Mouse (Mus musculus) forebrain, postnatal 0 days (tissue): ENCODE results near the gene Slc25a13. TPM values are rescaled to one million over a fixed set of nuclear protein-coding genes. Genes with fewer than 3 reads are reported as not detected.

Experiments
- ATAC-seq: fragments of 200-750 bp; cut with Nextera tagmentation; 2 replicates; pipeline ENCODE4 v1.8.0; 2017; ENCODE audit warnings: mild to moderate bottlenecking, moderate library complexity
- DNase-seq: peaks from one replicate; pipeline ENCODE4 v3.0.0-alpha.2; 2015
- H3K27ac ChIP-seq: fragments of 300-500 bp; sonication (generic); 2 replicates; pipeline ENCODE4 v1.5.1; 2014; ENCODE audit warnings: low read depth, mild to moderate bottlenecking, antibody characterized with exemption, low read length, moderate library complexity, mixed read lengths
- H3K27me3 ChIP-seq: fragments of 300-500 bp; sonication (generic); 2 replicates; pipeline ENCODE4 v1.6.1; 2014; ENCODE audit warnings: mild to moderate bottlenecking, low read length, mixed read lengths; ENCODE audit not compliant: insufficient read depth
- H3K36me3 ChIP-seq: fragments of 300-500 bp; sonication (generic); 2 replicates; pipeline ENCODE4 v1.6.1; 2014; ENCODE audit warnings: mild to moderate bottlenecking, moderate library complexity; ENCODE audit not compliant: insufficient read depth
- H3K4me1 ChIP-seq: fragments of 300-500 bp; sonication (generic); 2 replicates; pipeline ENCODE4 v1.6.1; 2014; ENCODE audit warnings: antibody characterized with exemption; ENCODE audit not compliant: insufficient read depth
- H3K4me2 ChIP-seq: fragments of 300-500 bp; sonication (generic); 2 replicates; pipeline ENCODE4 v1.6.1; 2014; ENCODE audit warnings: low read depth, mild to moderate bottlenecking, moderate library complexity
- H3K4me3 ChIP-seq: fragments of 300-500 bp; sonication (generic); 2 replicates; pipeline ENCODE4 v1.5.1; 2014; ENCODE audit warnings: low read depth, low read length, mixed read lengths
- H3K9ac ChIP-seq: fragments of 300-500 bp; sonication (generic); 2 replicates; pipeline ENCODE4 v1.6.1; 2014; ENCODE audit warnings: mild to moderate bottlenecking
- H3K9me3 ChIP-seq: fragments of 300-500 bp; sonication (generic); 2 replicates; pipeline ENCODE4 v1.6.1; 2016; ENCODE audit warnings: low read length
- CTCF ChIP-seq: sonication (generic); IDR thresholded peaks from 2 replicates; pipeline ENCODE4 v1.5.1; 2016; ENCODE audit warnings: antibody characterized with exemption, control low read depth, low read depth
- WGBS: fragments of 180-500 bp; shearing (Covaris S2); extraction: QIAGEN DNeasy Blood & Tissue Kit; methylation state at CpG from one replicate; pipeline ENCODE4 v1.1.7; 2014; 5-methylcytosine and 5-hydroxymethylcytosine counted together
- polyA plus RNA-seq: library from polyadenylated mRNA; unstranded; fragments of >200 nt; fragmentation: Nextera tagmentation; extraction: Ambion mirVana; gene quantifications from 2 replicates; pipeline ENCODE4 v1.2.1, GENCODE M21; 2015
- total RNA-seq: library from RNA; depleted of rRNA; stranded (reverse); fragments of >200 nt; gene quantifications from 2 replicates; pipeline ENCODE4 v1.2.3, GENCODE M21; 2014

The Slc25a13 gene
- total and polyA plus RNA-seq, 2 experiments from 2014 or later: 3.1 to 5.2 TPM

DNA sequence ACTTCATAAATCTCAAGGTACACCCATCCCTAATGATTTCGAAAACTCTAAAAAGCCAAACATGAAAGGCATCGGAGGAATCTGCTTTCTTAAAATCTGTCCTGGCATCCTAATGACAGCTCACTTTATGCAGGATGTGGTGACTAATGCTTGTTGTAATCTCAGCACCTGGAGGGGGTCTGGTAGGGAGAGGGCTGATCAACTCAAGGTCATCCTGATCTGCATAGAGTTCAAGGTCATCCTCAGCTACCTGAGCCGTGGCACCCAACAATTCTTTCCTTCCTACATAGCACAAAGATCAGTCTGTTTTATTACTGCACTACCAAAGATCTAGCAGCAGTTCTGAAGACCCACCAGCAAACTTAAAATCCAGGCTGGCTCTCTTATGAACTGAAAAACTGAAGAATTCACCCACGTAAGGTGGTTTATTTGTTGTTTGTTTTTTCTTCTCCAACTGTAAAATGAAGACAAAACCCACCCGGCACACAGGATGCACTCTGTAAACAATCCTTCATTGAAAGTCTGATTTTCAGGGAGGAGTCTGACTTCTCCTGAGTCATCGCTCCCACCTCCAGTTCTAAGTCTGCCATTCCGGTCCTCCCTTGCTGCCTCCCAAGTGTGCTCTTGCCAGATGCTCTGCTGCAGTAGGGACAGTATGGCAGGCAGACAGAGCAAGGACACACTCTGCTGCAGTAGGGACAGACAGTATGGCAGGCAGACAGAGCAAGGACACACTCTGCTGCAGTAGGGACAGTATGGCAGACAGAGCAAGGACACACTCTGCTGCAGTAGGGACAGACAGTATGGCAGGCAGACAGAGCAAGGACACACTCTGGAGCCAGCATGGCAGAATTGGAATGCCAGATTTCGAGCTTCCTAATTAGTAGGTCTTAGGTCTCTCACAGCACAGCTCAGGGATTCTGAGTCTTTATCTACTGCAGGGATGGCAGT lies 4.3 kb downstream of the Slc25a13 start:
- Histone ChIP-seq H3K27me3 (no peaks in the 10 kb centered on the region), H3K9ac (no peak overlapping the region), H3K27ac (no peak overlapping the region), H3K36me3 (no peaks in the 10 kb centered on the region), H3K4me3 (no peak overlapping the region), H3K9me3 (no peaks in the 10 kb centered on the region), H3K4me1 (no peaks in the 10 kb centered on the region), H3K4me2 (no peak overlapping the region)
- DNase-seq (no peak), ATAC-seq (no peak)
- 82% methylated on average over 8 of the region's 8 CpGs for WGBS
- TF ChIP-seq CTCF: no peak

DNA sequence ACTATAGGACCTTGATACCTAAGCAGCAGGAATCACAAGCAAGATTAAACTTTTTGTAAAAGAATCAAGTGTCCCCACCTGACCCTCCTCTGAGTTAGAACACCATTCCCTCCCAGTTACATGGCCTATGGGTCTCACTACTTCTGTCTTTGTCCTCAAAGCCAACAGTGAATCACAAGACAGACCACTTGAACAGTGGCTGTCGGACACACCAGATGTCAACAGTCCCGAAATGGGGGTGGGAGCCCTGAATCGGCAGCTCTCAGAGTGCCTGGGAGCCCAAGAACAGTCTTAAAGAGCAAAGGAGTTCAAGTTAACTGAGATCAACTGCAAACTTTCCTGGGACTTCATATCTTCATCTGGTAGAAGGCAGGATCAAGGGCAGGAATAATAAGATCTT lies 5.0 kb downstream of the Slc25a13 start:
- TF ChIP-seq CTCF: no peak
- Histone ChIP-seq H3K27ac (no peak overlapping the region), H3K36me3 (no peaks in the 10 kb centered on the region), H3K4me1 (no peaks in the 10 kb centered on the region), H3K9ac (no peak overlapping the region), H3K4me2 (no peak overlapping the region), H3K27me3 (no peaks in the 10 kb centered on the region), H3K4me3 (no peak overlapping the region), H3K9me3 (no peaks in the 10 kb centered on the region)
- ATAC-seq: no peak
- WGBS: 91% methylated on average over 3 of the region's 3 CpGs
- no peak for DNase-seq

DNA sequence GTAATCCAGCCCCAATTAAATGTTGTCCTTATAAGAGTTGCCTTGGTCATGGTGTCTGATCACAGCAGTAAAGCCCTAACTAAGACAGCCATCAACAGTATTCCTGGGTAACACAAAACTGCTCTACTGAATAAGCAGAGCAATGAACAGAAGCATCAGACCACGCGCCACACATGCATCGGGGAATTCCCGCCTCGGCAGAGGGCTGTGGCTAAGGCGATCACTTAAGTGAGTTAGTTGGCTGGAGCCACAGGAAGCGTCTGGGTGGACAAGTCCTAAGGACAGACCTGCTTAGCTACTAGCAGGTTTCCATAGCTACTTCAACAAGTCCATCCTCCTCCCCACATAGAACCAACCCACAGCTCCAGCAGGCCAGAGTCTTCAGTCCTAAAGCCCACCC lies 6.3 kb downstream of the Slc25a13 start:
- Histone ChIP-seq H3K4me3 (no peak overlapping the region), H3K4me1 (no peaks in the 10 kb centered on the region), H3K9me3 (no peaks in the 10 kb centered on the region), H3K27me3 (no peaks in the 10 kb centered on the region), H3K4me2 (no peak overlapping the region), H3K27ac (no peak overlapping the region), H3K9ac (no peak overlapping the region), H3K36me3 (no peaks in the 10 kb centered on the region)
- 97% methylated on average over 7 of the region's 7 CpGs for WGBS
- TF ChIP-seq CTCF: no peak
- no peak for ATAC-seq
- no peak for DNase-seq

DNA sequence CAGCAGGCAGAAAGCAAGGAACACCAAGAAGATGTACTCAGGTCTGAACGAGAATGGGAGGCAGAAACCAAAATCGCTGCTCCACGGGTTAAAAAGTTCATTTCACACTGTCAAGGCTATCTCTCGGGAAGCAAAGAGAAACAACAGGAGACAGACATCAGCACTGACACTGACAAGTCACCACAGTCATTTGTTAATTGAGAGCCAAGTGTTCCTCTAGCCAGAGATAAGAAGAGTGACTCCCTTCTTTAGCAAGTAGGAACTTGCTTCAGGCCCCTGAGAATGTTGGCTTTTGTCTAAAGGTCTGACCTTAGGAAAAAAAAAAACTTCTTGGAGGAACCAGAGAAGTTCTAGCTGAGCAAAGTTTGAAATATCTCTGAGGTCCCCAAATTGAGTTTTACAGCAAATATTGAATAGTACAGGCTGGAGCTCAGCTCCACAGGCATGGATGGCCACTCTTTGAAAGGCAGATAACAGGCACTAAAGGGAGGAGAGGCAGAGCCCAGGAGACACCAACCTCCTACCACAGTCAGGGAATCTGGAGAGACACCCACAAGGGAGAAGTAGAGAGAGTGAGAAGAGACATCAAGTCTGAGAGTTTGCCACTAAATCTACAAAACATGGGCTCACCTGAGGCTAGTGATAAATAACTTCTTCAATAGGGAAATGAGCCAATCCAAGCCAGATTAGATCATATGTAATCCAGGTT lies 8.5 kb downstream of the Slc25a13 start:
- H3K4me3 ChIP-seq: no peak overlapping the region
- 83% methylated on average over 4 of the region's 4 CpGs for WGBS
- no peak overlapping the region for H3K9ac ChIP-seq
- DNase-seq: no peak
- no peaks in the 10 kb centered on the region for H3K4me1 ChIP-seq
- H3K9me3 ChIP-seq: no peaks in the 10 kb centered on the region
- no peaks in the 10 kb centered on the region for H3K36me3 ChIP-seq
- no peak overlapping the region for H3K27ac ChIP-seq
- no peaks in the 10 kb centered on the region for H3K27me3 ChIP-seq
- ATAC-seq: no peak
- no peak overlapping the region for H3K4me2 ChIP-seq
- TF ChIP-seq CTCF: no peak

DNA sequence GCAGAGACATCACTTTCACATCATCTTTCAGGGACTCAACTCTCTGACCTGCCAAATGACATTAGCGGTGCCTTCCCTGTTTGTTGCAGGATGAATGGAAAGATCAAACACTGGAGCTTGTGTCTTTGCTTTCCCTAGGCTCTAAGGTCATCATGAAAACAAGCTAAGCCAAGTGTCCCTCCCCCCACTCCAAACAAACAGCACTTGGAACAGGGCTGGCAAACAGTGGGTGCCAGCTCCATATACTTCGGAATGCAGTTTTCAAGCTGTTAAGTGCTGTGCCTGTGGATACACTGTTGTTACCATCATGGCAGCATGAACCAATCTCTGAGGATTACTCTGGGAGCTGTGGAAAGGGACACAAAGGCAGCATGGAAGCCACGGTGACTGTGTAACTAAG lies 9.1 kb downstream of the Slc25a13 start:
- DNase-seq: no peak
- Histone ChIP-seq H3K4me2 (no peak overlapping the region), H3K4me1 (no peaks in the 10 kb centered on the region), H3K9me3 (no peaks in the 10 kb centered on the region), H3K27ac (no peak overlapping the region), H3K9ac (no peak overlapping the region), H3K27me3 (no peaks in the 10 kb centered on the region), H3K4me3 (no peak overlapping the region), H3K36me3 (no peaks in the 10 kb centered on the region)
- no peak for ATAC-seq
- no peak for TF ChIP-seq CTCF
- 75% methylated on average over 3 of the region's 3 CpGs for WGBS

DNA sequence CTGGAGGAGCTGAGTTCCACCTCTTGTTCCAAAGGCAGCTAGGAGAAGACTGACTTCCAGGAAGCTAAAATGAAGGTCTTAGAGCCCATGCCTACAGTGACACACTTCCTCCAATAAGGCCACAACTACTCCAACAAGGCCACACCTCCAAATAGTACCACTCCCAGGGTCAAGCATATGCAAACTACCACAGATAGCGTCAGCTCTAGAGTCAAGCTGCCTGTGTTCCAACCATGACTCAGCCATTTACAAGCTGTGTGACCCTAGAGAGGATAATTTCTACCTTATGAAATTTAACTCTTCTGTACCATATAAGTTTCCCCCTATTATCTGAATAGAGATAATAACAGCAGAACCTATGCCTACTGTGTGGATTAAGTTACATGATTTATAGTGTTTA lies 9.6 kb downstream of the Slc25a13 start:
- Histone ChIP-seq H3K36me3 (no peaks in the 10 kb centered on the region), H3K27ac (no peak overlapping the region), H3K4me2 (no peak overlapping the region), H3K9me3 (no peaks in the 10 kb centered on the region), H3K27me3 (no peaks in the 10 kb centered on the region), H3K4me3 (no peak overlapping the region), H3K4me1 (no peaks in the 10 kb centered on the region), H3K9ac (no peak overlapping the region)
- WGBS: 94% methylated on average over 1 of the region's 1 CpGs
- ATAC-seq (no peak), DNase-seq (no peak)
- no peak for TF ChIP-seq CTCF

DNA sequence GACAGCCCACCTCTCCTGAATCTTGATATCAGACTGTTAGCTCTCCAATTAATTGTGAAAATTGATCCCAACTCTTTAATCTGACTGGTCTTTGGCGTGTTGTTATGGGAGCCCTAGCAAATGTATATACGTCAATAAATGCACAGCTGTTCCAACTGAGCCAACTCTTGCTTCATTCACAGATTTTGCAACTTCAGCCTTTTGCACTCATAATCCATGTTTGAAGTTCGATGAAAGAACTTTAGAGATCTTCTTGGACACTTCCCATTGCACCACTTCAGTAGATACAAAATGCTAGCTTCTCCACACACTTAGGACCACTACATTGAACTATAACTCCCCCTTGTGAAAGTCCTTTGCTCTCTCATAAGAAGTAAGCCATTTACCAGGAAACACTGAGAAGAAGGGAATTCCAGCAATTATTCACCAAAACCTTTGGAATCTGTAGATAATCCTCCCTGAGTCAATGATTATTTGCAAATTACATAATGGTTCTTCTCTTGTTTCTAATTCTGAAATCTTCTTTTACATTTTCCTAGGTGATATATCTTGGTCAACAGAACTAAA lies 11.3 kb downstream of the Slc25a13 start:
- Histone ChIP-seq H3K4me3 (no peak overlapping the region), H3K9me3 (no peaks in the 10 kb centered on the region), H3K36me3 (no peaks in the 10 kb centered on the region), H3K9ac (no peak overlapping the region), H3K27me3 (no peaks in the 10 kb centered on the region), H3K4me1 (no peaks in the 10 kb centered on the region), H3K27ac (no peak overlapping the region), H3K4me2 (no peak overlapping the region)
- WGBS: 89% methylated on average over 3 of the region's 3 CpGs
- ATAC-seq (no peak), DNase-seq (no peak)
- no peak for TF ChIP-seq CTCF
